Mouse (Mus musculus) erythroid progenitor cell, adult 5-6 weeks (primary cell): ENCODE measurements around the gene Hao2. TPM values are rescaled to one million over a fixed set of nuclear protein-coding genes. Genes with fewer than 3 reads are reported as not detected.

ENCODE experiments used
- ATAC-seq: replicated peaks from 2 replicates; pipeline ENCODE4 v1.8.0; 2016; ENCODE audit warnings: moderate number of reproducible peaks, mild to moderate bottlenecking, moderate TSS enrichment, inconsistent platforms; ENCODE audit not compliant: poor library complexity, low FRiP score, severe bottlenecking
- total RNA-seq, 2 experiments: library from RNA; stranded (forward) in 1 of 2; stranded (reverse) in 1 of 2; fragments of 150-400 nt in 1 of 2; fragments of 186-747, 209-891 nt in 1 of 2; gene quantifications; 2 replicates each; pipeline versions ENCODE4 v1.2.3 to v1.2.4; 2015 to 2017; ENCODE audit warnings: low replicate concordance in 2 of 2

Gene Hao2
- total RNA-seq (2015; ENCODE audit: low replicate concordance) = not detected in 2 replicates
- total RNA-seq (2017; ENCODE audit: low replicate concordance) = not detected in 2 replicates

GRCm38 (mm10) chr3:98893057-98893772 is at the start of gene Hao2:
TSS of gene Hao2 (minus strand) at chr3:98893239.
- ATAC-seq = no peak

- ATAC-seq = no peak
These were observed 48.6 kb upstream of the Hao2 start for GRCm38 (mm10) chr3:98941601-98942000.

GRCm38 (mm10) chr3:98941066-98941551 is 48.1 kb upstream of the Hao2 start:
- no peak for ATAC-seq

GRCm38 (mm10) chr3:98940225-98940624 is 47.2 kb upstream of the Hao2 start:
- no peak for ATAC-seq

- no peak for ATAC-seq
These were observed 43.4 kb upstream of the Hao2 start for GRCm38 (mm10) chr3:98936446-98936845.

GRCm38 (mm10) chr3:98934601-98935000 is 41.6 kb upstream of the Hao2 start:
- ATAC-seq = no peak

- no peak for ATAC-seq
These were observed 41.0 kb upstream of the Hao2 start for GRCm38 (mm10) chr3:98934041-98934440.

GRCm38 (mm10) chr3:98932421-98932820 is 39.4 kb upstream of the Hao2 start:
- no peak for ATAC-seq

- ATAC-seq = no peak
These were observed 38.8 kb upstream of the Hao2 start for GRCm38 (mm10) chr3:98931836-98932235.

- ATAC-seq = no peak
These were observed 27.4 kb upstream of the Hao2 start for GRCm38 (mm10) chr3:98920417-98920816.

- no peak for ATAC-seq
These were observed 24.2 kb upstream of the Hao2 start for GRCm38 (mm10) chr3:98917260-98917659.

GRCm38 (mm10) chr3:98916856-98917255 is 23.8 kb upstream of the Hao2 start:
- ATAC-seq = no peak

GRCm38 (mm10) chr3:98915659-98916058 is 22.6 kb upstream of the Hao2 start:
- ATAC-seq = no peak

GRCm38 (mm10) chr3:98913591-98913990 is 20.6 kb upstream of the Hao2 start:
- ATAC-seq = no peak

GRCm38 (mm10) chr3:98897606-98898005 is 4.6 kb upstream of the Hao2 start:
- ATAC-seq = no peak

- no peak for ATAC-seq
These were observed 2.1 kb upstream of the Hao2 start for GRCm38 (mm10) chr3:98895071-98895601.

GRCm38 (mm10) chr3:98890430-98890829 is 2.6 kb downstream of the Hao2 start:
- no peak for ATAC-seq

- ATAC-seq = no peak
These were observed 4.8 kb downstream of the Hao2 start for GRCm38 (mm10) chr3:98888206-98888605.

- ATAC-seq = no peak
These were observed 12.2 kb downstream of the Hao2 start for GRCm38 (mm10) chr3:98880831-98881230.

GRCm38 (mm10) chr3:98880216-98880615 is 12.8 kb downstream of the Hao2 start:
- no peak for ATAC-seq

- ATAC-seq = no peak
These were observed 24.8 kb downstream of the Hao2 start for GRCm38 (mm10) chr3:98868219-98868618.
